Mouse (Mus musculus) kidney, postnatal 25 days (tissue): Measurements from ENCODE around the gene Dennd6b.

Source experiments
- DNase-seq, 2 experiments: peaks; one replicate each; pipeline ENCODE4 v3.0.0; 2021; ENCODE audit warnings: mixed read lengths in 2 of 2

The Dennd6b gene

GRCm38 (mm10) chr15:89157954-89158353 lies 38.3 kb downstream of the Dennd6b start:
- peak; percentile 85 for DNase-seq

- no peak for DNase-seq
Measured at GRCm38 (mm10) chr15:89152312-89152711, 44.0 kb downstream of the Dennd6b start.

- DNase-seq, result peak in 1 of 2 experiments; percentile 51
Measured at GRCm38 (mm10) chr15:89150041-89150390, 46.3 kb downstream of the Dennd6b start.

GRCm38 (mm10) chr15:89149271-89150040 lies 46.8 kb downstream of the Dennd6b start, which contains the start of gene Mapk11:
Gene Mapk11, minus strand, starts transcription at chr15:89149628.
- peak; percentile 54 to 64 for DNase-seq

- no peak for DNase-seq
Measured at GRCm38 (mm10) chr15:89148496-89149270, 47.6 kb downstream of the Dennd6b start.

GRCm38 (mm10) chr15:89147895-89148294 lies 48.4 kb downstream of the Dennd6b start:
- DNase-seq, result peak; percentile 27 to 61

- no peak for DNase-seq
Measured at GRCm38 (mm10) chr15:89147456-89147855, 48.8 kb downstream of the Dennd6b start.

- peak; percentile 58 to 61 for DNase-seq
Measured at GRCm38 (mm10) chr15:89147024-89147423, 49.3 kb downstream of the Dennd6b start.

GRCm38 (mm10) chr15:89146537-89146936 lies 49.8 kb downstream of the Dennd6b start:
- DNase-seq, result peak; percentile 56 to 77

GRCm38 (mm10) chr15:89145813-89146350 lies 50.4 kb downstream of the Dennd6b start:
- no peak for DNase-seq

GRCm38 (mm10) chr15:89144965-89145364 lies 51.3 kb downstream of the Dennd6b start:
- no peak for DNase-seq

GRCm38 (mm10) chr15:89143134-89143533 lies 53.2 kb downstream of the Dennd6b start:
- DNase-seq, result no peak

GRCm38 (mm10) chr15:89141905-89142304 lies 54.4 kb downstream of the Dennd6b start:
- peak in 1 of 2 experiments; percentile 40 for DNase-seq

GRCm38 (mm10) chr15:89141443-89141842 lies 54.9 kb downstream of the Dennd6b start:
- peak in 1 of 2 experiments; percentile 44 for DNase-seq

- peak; percentile 63 to 83 for DNase-seq
Measured at GRCm38 (mm10) chr15:89140659-89141252, 55.5 kb downstream of the Dennd6b start, which contains the start of gene Mapk12. Gene Mapk12, minus strand, starts transcription at chr15:89140703.

- DNase-seq, result peak; percentile 61 to 75
Measured at GRCm38 (mm10) chr15:89140048-89140658, 56.1 kb downstream of the Dennd6b start.

GRCm38 (mm10) chr15:89138531-89138930 lies 57.8 kb downstream of the Dennd6b start:
- DNase-seq, result no peak

GRCm38 (mm10) chr15:89138046-89138405 lies 58.3 kb downstream of the Dennd6b start:
- DNase-seq, result no peak

- no peak for DNase-seq
Measured at GRCm38 (mm10) chr15:89137378-89138045, 58.8 kb downstream of the Dennd6b start.

- DNase-seq, result no peak
Measured at GRCm38 (mm10) chr15:89136461-89137155, 59.7 kb downstream of the Dennd6b start.
